Mouse (Mus musculus) left cerebral cortex, adult 9 months (tissue): ENCODE results near the gene Chn2.

Source experiments
- DNase-seq, 2 experiments: peaks; one replicate each; pipeline ENCODE4 v3.0.0; 2022; ENCODE audit warnings: low spot score in 2 of 2

The Chn2 gene

DNA sequence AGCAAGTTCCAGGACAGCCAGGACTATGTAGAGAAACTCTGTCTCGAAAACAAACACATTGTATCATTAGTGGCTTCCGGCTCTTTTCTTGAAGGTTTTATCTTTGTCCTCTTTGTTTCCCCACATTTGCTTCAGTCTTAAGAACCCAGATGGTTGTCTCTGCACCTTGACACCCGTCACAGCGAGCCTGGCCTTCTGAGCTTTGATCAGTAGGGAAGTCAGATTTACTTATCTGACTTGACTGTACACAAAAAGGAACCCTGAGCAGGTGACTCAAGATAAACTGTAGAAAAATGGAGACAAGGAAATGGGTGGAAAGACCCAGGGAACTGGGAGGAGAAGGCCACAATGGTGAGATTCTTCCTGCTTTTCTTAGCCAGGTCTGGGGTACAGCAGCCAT, 79.5 kb downstream of the Chn2 start:
- no peak for DNase-seq

DNA sequence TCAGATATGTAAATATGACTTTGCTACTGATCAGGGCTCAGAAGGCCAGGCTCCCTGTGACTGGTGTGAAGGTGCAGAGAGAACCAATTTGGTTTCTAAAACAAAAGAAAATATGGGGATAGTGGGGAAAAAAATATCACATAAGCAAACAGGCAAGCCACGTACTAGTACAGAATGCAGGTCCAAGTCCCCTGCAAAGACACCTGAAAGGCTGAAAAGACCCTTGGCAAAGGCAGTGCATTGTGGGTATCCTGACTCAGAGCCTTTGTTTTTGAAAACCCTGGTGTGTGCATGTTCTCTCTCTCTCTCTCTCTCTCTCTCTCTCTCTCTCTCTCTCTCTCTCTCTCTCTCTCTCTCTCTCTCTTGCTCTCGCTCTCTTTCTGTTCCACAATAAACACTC, 80.1 kb downstream of the Chn2 start:
- no peak for DNase-seq

DNA sequence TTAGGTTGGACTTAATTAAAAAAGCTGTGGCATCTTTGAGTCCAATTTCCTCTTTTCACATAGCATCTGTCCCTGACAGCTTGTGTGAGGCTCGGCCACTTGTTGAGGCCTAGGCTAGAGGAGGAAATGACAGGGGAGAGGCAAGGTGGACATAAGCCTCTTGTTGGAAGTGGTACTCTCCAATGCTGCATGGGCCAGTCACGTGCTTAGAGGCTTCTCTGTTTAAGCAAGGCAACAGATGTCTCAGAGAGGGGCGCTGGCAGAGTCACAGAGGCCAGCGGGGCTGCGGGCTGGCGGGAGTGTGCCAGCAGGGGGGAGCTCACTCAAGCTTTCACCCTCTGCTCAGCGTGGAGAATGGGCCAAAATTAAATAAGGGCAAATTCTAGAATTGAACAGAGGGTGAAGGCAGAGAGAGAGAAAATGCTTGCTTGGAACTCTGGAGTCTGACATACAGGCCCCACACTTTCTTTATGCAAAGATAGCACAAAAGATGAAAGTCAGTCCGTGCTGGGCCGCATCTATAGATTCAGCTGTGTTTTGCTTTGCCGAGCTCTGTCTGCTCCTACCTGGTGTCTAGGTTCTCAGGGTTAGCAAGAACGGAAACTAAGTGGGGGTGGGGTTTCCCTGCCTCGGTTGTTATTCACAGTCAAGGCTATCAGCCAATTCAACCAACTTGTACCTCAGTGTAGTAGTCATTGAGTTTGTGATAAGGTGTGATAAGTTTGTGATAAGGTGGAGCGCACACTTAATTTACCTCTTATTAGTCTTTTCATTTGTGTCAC, 80.7 kb downstream of the Chn2 start:
- peak in 1 of 2 experiments; percentile 33 for DNase-seq

DNA sequence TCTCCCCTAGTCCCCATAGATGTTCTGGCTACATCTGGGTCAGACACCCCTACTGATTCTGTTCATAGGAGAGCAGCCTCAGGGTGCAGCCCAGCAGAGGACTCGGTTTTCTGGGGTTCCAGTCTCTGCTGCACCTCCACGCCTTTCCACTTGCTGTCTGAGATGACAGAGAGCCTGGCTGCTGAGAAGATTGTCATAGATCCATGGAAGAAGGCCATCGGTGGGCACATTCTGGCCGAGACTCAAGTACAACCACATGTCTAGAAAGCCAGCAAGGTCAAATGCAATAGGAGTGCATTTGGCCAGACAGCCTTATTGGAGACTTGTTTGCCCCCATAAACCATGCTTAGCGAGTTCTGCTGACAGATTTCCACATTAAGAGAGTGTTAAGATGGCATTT, 81.5 kb downstream of the Chn2 start:
- no peak for DNase-seq

DNA sequence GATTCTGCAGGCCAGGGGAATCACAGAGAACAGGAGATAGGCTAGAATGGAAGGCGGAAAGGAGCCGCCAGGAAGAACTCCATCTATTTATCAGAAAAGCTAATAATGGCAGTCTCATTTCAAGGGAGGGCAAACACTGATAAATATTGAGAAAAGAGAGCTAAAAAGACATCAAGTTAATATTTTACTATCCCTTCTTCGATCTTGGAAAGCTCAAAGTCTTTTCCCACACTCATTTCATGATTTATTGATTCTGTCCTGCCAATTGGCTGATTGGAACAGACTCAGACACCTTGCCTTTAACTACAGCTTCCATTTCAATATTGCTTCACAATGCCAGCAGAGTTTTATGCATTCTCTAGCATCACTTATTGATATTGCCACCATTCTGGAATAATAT, 85.2 kb downstream of the Chn2 start:
- no peak for DNase-seq

DNA sequence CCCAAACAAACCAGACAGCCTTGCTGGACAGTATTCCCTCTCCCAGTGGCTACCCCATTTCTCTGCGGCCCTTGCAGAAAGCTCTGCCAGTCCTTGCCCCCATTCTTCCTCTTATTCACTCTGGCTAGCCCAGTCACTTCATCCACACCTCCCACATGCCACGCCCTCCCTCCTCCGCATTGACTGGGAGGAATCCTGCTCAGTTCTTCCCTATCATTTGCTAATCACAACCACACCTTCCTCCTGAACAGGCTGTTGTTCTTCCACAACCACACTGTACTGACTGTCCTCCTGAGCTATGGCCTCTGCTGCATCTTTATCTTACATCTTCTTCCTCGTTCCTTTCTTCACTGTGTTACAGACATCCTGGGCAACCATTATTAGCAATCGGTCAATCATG, 86.2 kb downstream of the Chn2 start:
- DNase-seq = no peak

DNA sequence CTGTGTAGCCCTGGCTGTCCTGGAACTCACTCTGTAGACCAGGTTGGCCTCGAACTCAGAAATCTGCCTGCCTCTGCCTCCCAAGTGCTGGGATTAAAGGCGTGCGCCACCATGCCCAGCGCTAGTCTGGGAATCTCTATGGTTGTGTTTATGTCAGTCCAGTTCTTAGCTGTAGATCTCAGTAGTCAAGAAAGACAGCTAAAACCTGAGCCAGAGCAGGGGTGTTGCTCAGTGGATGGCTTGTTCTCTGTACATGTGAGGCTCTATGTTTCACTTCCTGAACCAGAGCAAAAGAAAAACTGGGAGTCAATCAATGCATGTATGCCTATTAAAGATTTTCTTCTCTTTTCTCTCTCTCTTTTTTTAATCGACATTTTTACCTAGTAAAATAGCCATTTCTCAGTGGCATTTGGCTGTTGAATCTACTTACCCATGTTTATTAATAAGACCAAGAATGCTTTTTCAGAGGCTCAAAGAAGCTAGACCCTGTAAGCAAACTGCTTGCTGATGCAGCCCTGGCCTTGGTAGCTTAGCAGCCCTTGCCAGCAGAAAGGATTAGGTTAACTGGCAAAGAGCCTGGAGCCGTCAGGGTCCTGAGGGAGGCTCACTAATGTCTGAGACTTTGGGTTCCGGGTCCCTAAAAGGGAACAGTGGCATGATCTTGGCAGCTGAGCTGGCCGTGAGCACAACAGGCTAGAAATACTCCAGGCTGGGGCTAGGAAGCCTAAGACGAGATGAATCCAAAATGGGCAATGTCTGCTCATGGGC, 87.1 kb downstream of the Chn2 start:
- peak in 1 of 2 experiments; percentile 46 for DNase-seq

DNA sequence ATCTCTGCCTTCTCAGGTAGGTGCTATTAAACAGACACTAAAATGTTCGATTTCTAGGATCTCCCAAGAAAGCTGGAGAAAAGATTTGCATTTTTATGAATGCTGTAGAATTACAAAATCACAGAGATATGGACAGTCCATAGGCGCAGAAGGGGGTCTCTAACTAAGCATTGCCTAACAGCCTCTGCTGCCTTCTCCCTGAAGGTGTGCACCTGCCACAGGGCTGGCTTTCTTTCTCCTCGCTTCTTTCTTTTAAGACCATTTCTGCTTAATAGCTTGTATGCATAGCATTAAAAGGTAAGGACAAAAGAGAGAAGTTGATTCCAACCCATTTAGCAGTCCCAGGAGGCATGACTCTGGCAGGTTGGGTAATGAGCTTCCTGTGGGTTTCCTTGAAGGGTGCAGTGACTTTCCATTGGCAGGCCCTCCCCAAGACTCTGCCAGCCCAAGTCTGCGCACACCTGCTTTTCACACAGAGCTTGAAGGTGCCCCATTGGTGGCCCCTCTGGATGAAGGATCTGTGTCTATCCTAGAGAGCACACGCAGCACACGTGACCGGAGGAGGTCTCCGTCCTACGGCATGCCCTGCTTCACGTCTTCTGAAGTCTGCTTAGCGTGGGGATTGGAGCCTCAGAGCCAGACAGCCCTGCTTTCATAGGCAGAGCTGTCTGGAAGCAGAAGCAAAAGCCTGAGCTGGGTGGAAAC, 87.8 kb downstream of the Chn2 start:
- peak in 1 of 2 experiments; percentile 29 for DNase-seq

DNA sequence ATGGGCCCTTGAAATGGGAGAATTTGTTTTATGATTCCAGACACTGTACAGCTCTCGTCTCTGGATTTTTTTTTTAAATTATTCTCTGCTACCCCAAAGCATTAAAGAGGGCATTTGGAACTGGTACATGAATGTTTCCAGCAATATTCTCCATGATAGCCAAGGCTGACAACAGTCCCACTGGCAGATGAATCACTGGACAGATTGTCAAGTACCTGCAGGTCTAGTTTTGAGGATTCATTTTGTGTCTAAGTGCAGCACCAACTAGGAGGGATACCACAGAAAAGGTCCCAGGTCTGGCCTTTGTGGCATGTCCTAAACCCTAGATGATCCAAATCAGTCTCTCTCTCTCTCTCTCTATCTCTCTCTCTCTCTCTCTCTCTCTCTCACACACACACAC, 89.3 kb downstream of the Chn2 start:
- DNase-seq = no peak

DNA sequence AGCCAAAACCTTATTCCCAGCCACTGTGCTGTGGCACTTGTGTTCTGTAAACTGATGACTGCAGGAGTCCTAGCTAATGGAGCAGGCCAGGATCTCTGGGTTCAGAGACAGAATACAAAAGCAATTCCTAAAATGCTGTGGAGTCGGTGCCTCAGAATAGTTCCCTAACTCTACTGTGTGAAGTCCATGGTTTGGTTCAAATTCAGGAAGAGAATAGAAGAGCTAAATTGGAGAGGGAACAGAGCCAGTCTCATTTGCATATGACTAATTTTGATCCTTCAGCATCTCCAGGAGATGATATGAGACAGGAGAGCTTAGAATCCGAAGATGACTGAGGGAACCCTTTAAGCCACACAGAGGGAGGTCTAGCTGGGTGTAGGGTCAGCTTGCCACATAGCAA, 90.2 kb downstream of the Chn2 start:
- peak in 1 of 2 experiments; percentile 28 for DNase-seq

DNA sequence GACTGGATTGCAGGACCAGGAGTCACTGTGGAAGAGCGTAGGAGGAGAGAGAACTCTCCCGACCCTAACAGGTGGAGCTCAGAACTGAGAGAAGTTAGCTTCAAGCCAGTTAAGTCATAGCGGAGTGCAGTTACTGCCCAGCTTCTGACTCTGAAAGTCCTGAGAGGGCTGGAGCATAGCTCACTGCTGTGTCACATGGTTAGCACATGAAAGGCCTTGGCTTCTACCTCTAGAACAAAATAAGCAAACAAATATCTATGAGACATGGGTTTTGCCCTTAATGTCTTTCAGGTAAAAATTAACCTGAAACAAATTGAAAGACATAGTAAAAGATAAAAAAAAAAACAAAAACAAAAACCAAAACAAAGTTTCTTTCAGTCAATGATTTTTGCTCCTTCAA, 91.5 kb downstream of the Chn2 start:
- DNase-seq = no peak

DNA sequence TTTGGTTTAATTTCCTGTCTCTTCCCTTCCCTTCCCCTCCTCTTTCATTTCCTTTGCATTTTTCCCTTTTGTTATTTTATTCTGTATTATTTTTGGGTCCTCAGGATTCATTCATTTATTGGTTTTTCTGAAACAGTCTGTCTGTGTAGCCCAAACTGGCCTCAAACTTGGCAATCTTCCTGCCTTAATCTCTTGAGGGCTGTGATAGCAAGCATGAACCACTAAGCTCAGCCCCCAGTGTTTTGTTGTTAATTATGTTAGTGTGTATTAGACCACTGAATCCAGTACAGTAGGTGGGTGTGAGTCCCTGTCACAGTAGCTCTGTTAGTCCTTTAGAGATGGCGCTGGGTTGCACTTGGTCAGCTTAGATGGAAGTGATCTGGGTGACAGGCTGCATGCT, 93.2 kb downstream of the Chn2 start:
- DNase-seq = no peak

DNA sequence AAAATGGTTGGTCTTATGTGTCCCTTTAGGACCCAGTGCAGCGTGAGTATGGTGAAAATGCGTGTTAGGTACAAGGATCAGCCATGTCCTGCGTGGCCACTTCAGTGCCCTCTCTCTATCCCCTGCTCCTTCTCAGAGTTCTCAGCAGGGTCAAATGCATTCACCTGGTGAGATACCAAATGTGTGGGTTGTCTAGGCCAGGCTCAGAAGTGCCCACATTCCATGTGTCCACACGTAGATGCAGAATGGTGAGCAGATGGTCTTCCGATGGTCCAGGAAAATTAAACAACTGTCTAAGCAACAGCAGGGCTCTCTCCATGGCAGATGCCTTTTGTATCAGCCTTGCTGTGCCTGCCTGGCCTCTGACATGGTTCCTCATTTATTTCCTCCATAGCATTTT, 93.9 kb downstream of the Chn2 start:
- DNase-seq = no peak

DNA sequence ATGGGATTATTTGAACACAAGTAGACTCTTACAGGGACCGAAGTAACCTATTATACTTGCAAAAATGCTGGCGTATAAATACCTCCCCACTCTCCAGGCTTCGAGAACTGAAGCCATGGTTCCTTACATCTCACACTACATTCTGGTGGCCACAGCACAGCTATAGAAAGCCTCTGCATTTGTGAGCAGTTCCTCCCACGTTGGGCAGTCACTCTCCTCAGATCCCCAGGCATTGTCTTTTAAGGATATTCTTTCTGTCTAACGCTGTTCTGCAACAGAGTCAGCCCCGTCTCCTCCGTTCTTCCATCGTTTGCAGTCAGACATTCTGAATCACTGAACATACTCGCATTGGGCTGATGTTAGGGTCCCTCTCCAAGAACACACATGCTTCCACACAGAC, 98.8 kb downstream of the Chn2 start:
- no peak for DNase-seq

DNA sequence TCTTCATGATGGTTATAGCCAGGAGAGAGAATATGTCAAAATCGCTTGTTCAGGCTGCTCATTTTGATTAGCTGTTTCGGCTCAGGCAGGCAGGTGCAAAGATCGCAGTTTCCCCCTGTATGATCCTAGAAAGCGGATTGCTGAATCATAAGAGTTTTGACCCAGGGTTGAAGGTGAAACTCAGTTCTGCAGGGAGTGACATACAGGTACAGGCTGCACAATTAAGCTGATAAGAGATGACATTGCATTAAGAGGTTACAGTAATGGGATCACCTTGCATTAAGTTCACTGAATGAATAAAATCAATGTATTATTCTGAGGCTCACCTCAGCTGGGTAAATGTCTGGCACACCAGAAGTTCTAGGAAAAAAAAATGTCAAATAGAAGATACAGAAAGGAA, 101.1 kb downstream of the Chn2 start:
- DNase-seq = no peak

DNA sequence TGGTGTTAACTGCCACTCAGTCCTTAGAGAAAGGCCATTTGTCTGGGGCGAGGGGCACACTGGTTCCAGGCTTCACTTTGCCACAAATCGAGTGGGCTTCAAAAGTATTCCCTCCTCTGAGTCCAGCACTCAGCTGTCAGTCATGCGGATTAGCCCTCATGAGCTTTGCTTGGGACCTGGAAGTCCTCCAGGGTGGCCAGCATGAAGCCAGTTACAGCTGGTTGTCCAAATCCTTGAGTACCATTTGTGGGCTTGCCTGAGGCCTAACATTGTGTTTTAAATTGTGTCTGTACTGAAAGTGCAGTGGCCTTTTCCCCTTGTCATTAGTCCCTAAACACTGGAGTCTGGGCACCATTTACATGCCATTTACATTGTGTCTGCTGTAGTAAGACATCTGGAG, 101.8 kb downstream of the Chn2 start:
- no peak for DNase-seq

DNA sequence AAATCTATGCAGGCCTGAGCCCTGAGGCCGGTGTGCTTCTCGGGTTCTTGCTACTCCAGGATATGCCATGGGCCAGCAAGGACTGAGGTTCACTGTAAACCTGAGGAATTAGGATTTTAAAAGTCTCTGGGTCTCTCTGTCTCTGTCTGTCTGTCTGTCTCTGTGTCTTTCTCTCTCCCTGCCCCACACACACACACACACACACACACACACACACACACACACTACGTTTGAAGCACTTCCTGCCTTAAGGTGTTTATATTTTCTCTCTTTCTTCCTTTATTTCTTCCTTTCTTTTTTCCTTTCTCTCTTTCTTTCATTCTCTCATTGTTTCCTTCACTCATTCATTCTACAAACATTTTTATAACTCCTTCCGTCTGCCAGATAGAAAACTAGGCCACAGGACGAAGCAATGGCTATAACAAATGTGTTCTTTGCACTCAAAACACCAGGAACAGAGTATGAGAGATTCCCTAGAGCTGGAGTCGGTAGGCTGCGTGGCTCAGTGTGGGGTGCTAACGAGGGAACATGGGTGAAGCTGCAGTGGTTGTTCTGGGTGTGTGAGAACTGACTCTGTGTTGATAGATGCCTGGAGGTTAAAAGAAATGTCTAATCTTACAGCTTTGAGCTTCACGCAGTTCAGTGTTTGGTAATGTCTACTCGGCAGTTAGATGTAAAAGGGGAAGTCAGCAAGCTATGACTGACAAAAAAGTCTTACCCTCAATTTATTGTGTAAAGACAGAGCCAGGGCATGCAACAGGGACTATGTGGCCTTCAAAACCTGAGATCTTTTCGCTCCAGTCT, 103.7 kb downstream of the Chn2 start:
- no peak for DNase-seq

DNA sequence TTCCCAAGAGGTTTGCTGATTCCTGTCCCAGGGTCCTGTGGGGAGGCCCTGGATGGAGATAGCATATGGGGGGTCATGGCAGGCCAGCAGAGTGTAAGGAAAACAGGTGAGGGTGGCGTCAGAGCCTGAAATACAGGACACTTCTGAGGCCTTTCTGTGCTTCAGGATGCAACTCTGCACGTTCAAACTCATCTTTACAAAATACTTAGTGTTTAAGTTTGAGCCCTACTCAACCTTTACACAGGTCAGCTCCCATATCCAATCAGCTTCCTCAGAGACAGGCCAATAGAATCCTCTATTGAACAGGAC, 104.3 kb downstream of the Chn2 start:
- no peak for DNase-seq

DNA sequence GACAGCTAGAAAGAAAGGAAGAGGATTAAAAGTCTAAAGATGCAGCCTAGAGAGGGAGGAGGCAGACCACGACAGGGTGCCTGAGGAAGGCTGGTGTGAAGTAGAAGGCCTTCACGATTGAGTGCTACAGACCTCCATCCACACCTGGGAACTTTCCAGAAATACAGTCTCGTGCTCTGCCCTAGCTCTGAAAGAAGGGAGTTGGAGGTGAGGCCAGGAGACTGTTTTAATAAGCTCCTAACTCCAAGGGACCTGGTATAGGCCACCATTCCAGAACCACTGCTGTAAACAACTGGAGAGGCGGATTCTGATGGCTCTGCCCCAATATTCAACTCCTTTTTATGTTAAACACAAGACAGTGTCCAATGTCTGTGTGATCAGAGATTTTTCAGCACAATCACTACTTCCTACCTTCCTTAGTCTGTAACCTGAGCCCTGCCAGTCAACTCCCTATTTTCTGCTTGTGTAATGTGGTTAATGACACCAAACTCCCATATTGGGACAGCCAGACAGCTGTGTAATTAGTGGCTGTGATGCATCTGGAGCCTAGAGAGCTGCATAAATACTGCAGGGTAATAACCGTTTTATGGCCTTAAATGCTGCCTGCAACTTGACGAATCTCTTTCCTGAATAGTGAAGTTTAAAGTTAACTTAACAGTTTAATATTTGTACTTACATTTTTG, 109.6 kb downstream of the Chn2 start:
- DNase-seq = no peak

DNA sequence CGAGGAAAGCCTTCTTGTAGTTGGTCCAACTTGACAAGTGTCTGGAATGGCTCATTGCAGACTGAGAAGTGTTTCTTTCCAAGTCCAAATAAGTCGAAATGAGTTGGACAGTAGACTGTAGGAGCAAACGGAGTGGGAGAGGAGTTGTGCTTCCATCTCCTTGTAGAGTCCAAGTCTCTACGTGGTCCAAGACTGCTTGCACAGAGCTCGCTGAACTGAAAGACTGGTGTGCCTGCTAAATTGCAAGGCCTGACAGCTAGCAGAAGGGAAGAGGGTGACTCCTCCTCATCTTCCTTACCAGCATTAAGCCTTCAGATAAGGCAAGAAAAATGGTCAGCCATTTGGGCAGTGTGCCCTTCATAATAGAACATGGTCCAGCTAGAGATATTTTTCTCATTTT, 111.5 kb downstream of the Chn2 start:
- no peak for DNase-seq

DNA sequence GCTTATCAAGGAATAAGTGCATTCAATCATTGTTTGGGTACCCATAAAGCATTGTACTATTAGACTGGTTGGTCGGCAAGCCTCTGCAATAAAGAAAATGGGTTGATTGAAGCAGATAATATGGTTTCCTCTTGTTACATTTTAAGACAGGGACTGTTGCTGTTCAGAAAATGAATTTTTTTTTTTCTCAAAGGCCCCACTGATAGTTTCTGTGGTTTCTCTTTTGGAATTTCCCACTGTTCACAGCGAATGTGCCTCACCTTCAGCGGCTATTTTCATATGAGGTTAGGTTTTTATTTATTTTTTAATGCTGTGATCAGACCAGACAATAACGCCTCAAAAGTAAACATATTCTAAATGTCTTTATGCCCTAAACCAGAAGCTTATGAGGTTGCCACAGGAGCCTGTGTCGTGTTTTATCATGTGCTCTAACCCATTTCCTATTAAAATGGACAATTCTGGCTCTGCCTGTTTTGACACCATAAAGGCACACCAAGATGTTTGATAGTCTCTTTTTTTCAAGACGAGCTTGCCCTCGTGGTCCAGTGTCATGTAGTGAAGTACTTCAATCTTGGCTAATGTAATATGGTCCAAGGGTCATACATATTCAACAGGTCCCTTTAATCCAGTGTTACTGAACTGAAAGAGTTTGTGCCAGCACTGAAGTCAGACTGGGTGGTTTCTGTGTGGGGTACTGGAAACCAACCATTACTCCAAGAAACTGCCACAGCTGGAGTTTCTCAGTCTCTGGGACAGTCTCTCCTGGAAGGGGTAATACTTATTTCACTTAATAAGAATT, 112.3 kb downstream of the Chn2 start:
- DNase-seq = no peak
